Mouse (Mus musculus) thymus, adult 2 months (tissue): Measurements from ENCODE around the gene Il23r.

Experiments
- CTCF ChIP-seq: fragments of 200-500 bp; IDR thresholded peaks from 2 replicates; pipeline ENCODE4 v1.5.1; 2012; ENCODE audit warnings: mild to moderate bottlenecking, control low read depth, low read length, moderate library complexity, borderline replicate concordance; ENCODE audit not compliant: control insufficient read depth, poor library complexity, insufficient read depth; ENCODE audit errors: extremely low read depth
- POLR2A ChIP-seq: fragments of 200-500 bp; IDR thresholded peaks from 2 replicates; pipeline ENCODE4 v1.6.1; 2012; ENCODE audit warnings: mild to moderate bottlenecking, low read length, control low read depth, moderate library complexity; ENCODE audit not compliant: control insufficient read depth, poor library complexity, insufficient read depth; ENCODE audit errors: extremely low read depth

DNA sequence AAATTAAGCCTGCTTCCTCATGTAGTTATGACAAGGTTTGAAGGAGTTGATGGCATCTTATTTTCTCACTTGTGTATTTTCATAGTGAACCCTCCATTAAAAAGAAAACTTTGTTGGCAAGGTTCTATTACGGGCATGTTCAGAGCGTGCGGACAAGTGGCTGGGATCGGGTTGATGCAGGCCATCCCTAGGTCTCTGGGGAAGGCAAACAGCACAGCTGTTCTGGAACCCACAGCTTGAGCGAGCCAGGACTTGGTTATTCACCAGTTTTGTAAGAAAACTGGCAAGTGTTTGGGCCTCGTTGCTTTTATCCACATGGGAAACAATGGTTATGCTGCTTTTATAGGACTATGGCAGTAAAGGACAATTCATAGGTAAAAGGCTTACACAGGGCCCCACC, 48.5 kb downstream of the Il23r start:
- TF ChIP-seq CTCF (no peak), POLR2A (no peak)
